Mouse (Mus musculus) ES-E14 (cell line): ENCODE results near the gene Rps6kb1.
"Not testable (repeated sequence)": the region's sequence is repeated elsewhere in the genome, so short reads cannot be mapped to it uniquely, and the experiment has no call there.

ENCODE experiments used
- CHD2 ChIP-seq: IDR thresholded peaks from 2 replicates; pipeline ENCODE4 v1.6.1; 2014; ENCODE audit warnings: mild to moderate bottlenecking, low read depth, low read length, inconsistent platforms
- MAFK ChIP-seq: IDR thresholded peaks from 2 replicates; pipeline ENCODE4 v1.6.1; 2014; ENCODE audit warnings: mild to moderate bottlenecking, low read depth, low read length, inconsistent platforms; ENCODE audit not compliant: insufficient read depth
- ZC3H11A ChIP-seq: IDR thresholded peaks from 2 replicates; pipeline ENCODE4 v1.6.1; 2012; ENCODE audit warnings: low read depth, mild to moderate bottlenecking, inconsistent platforms, low read length, borderline replicate concordance
- ZNF384 ChIP-seq: IDR thresholded peaks from 2 replicates; pipeline ENCODE4 v1.6.1; 2012; ENCODE audit warnings: low read depth, low read length, inconsistent platforms

DNA sequence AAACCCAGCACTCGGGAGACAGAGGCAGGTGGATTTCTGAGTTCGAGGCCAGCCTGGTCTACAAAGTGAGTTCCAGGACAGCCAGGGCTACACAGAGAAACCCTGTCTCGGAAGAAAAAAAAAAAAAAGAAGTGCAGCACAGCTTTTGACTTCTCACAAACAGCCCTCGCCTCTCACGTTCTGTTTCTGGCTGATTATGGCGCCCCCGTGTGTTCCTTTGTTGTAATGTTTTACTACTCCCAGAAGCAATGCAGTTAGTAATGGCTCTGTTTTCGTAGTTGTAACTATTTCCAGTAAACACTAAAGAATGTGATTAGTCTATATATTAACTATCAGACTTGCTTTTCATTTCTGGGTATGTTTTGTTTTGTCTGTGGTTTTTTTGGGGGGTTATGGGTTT is 80.3 kb downstream of the Rps6kb1 start:
- TF ChIP-seq ZNF384, result peak; percentile 60; the same call in 1 of the 2 replicates
- TF ChIP-seq ZC3H11A, result peak; percentile 27; the same call in 1 of the 2 replicates
- not testable (repeated sequence) for TF ChIP-seq CHD2, MAFK
